Comparison of ENCODE assay signal across 8 mouse cellular contexts in genomic region chr10:71284511-71285125, GRCm38 (mm10). TPM values are rescaled to one million over a fixed set of nuclear protein-coding genes. Genes with fewer than 3 reads are reported as not detected.
A peak's percentile ranks its signal among the peaks of the same experiment; 100 is the strongest.
DNase-seq lines count a peak whose midpoint lies in the region; ATAC-seq and TF ChIP-seq lines count a peak whose summit lies in the region.

No protein-coding gene starts in this region.

- WGBS in intestine, embryonic 14.5 days: under 1% methylated on average over 41 of the region's 41 CpGs
- WGBS in midbrain, embryonic 10.5 days: under 1% methylated on average over 41 of the region's 41 CpGs

- no peaks in the 10 kb centered on the region for H3K9me3 ChIP-seq in intestine, embryonic 14.5 days (ENCODE audit: control insufficient read depth, low read length)
- no peaks in the 10 kb centered on the region for H3K9me3 ChIP-seq in midbrain, embryonic 10.5 days (replicated peaks)

- H3K27ac ChIP-seq in gastrocnemius, adult 2 months: peak overlapping the region; percentile 97
- peak overlapping the region; percentile 33; the same call in 1 of the 2 replicates for H3K27ac ChIP-seq in intestine, embryonic 14.5 days (ENCODE audit: low read depth)
- H3K27ac ChIP-seq in midbrain, embryonic 10.5 days (replicated peaks): peak overlapping the region; percentile 93

- intact Hi-C loops in gastrocnemius, adult 2 months (cut with DNase I): loop anchor here (5.0 kb wide), 1 partner anchor 47 kb away; the partner anchor contains the start of gene Tfam

- H3K4me3 ChIP-seq in gastrocnemius, adult 2 months: peak overlapping the region; percentile 80
- H3K4me3 ChIP-seq in intestine, embryonic 14.5 days (ENCODE audit: low read depth, low read length): peak overlapping the region; percentile 94
- peak overlapping the region; percentile 69 for H3K4me3 ChIP-seq in midbrain, embryonic 10.5 days

- H3K27me3 ChIP-seq in intestine, embryonic 14.5 days (replicated peaks; ENCODE audit: control insufficient read depth, insufficient read depth, low read length): no peaks in the 10 kb centered on the region
- peaks cover 18% of the 10 kb centered on the region for H3K27me3 ChIP-seq in midbrain, embryonic 10.5 days (ENCODE audit: low read depth, poor library complexity, severe bottlenecking)

- peak; percentile 87 for ATAC-seq in intestine, embryonic 14.5 days (replicated peaks; ENCODE audit: low FRiP score, low TSS enrichment, low read depth)
- ATAC-seq in monocyte, adult 5-6 weeks (replicated peaks; ENCODE audit: insufficient number of reproducible peaks, low FRiP score, low TSS enrichment, poor library complexity, severe bottlenecking): no peak; the same call in 1 of the 2 replicates

- peak overlapping the region; percentile 91 for H3K9ac ChIP-seq in intestine, embryonic 14.5 days (ENCODE audit: low read length)

- TF ChIP-seq CTCF in gastrocnemius, adult 2 months (IDR thresholded peaks at IDR 0.05): no peak

- H3K4me1 ChIP-seq in intestine, embryonic 14.5 days (replicated peaks; ENCODE audit: control insufficient read depth, insufficient read depth, low read length): peaks cover 16% of the 10 kb centered on the region
- H3K4me1 ChIP-seq in midbrain, embryonic 10.5 days: peaks cover 31% of the 10 kb centered on the region

- H3K4me2 ChIP-seq in intestine, embryonic 14.5 days (ENCODE audit: low read length): peak overlapping the region; percentile 67

- H3K36me3 ChIP-seq in intestine, embryonic 14.5 days (ENCODE audit: control insufficient read depth, insufficient read depth, low read length): peaks cover 5% of the 10 kb centered on the region; the same call in 1 of the 2 replicates
- H3K36me3 ChIP-seq in midbrain, embryonic 10.5 days: peaks cover 19% of the 10 kb centered on the region

- DNase-seq in cerebellum, adult 8-10 months: peak; percentile 36
- no peak for DNase-seq in cerebellum, postnatal 36 days
- DNase-seq in thymus, postnatal 0 days (ENCODE audit: low spot score): peak; percentile 39
- DNase-seq in thymus, adult 18-20 months: no peak
- peak; percentile 84 for DNase-seq in gastrocnemius, adult 2 months
- DNase-seq in intestine, embryonic 14.5 days (ENCODE audit: low spot score): peak; percentile 91
- DNase-seq in midbrain, embryonic 10.5 days (ENCODE audit: low spot score): peak; percentile 71

RNA-seq across cellular contexts. Expression of gene Ube2d1, which starts 0.4 kb away (rescaled TPM):
- polyA plus RNA-seq in thymus, postnatal 0 days (2015; fragmentation: Nextera tagmentation; extraction: Ambion mirVana): 36.9 and 44.3 TPM in 2 replicates
- 100 to 1,000 TPM; 162 to 211 TPM for total RNA-seq in gastrocnemius, adult 2 months (2021)
- polyA plus RNA-seq in intestine, embryonic 14.5 days (2014; fragmentation: Nextera tagmentation; extraction: Ambion mirVana): 75.8 and 87.0 TPM in 2 replicates
- polyA plus RNA-seq in midbrain, embryonic 10.5 days (2016; fragmentation: Nextera tagmentation; extraction: Ambion mirVana): 100 and 117 TPM in 2 replicates
- total RNA-seq in monocyte, adult 5-6 weeks (2017): 19.4 to 37.4 TPM (median 31.1 TPM) in 3 replicates

RNA-seq across cellular contexts. Expression of gene Tfam, which starts 46.5 kb away (rescaled TPM):
- 110 and 116 TPM in 2 replicates for polyA plus RNA-seq in thymus, postnatal 0 days (2015; fragmentation: Nextera tagmentation; extraction: Ambion mirVana)
- total RNA-seq in gastrocnemius, adult 2 months (2021): 10 to 100 TPM; 44.5 to 55.6 TPM
- 74.2 and 85.2 TPM in 2 replicates for polyA plus RNA-seq in intestine, embryonic 14.5 days (2014; fragmentation: Nextera tagmentation; extraction: Ambion mirVana)
- polyA plus RNA-seq in midbrain, embryonic 10.5 days (2016; fragmentation: Nextera tagmentation; extraction: Ambion mirVana): 74.9 and 85.2 TPM in 2 replicates
- 75.9 to 134 TPM (median 89.0 TPM) in 3 replicates for total RNA-seq in monocyte, adult 5-6 weeks (2017)

Comparison
In these comparisons a context has a peak if more than half of its experiments do, and no peak if none do; other contexts are left out.
1. DNase-seq: peak in cerebellum, adult 8-10 months (single experiment), thymus, postnatal 0 days (single experiment), gastrocnemius, adult 2 months (single experiment), intestine, embryonic 14.5 days (single experiment) and midbrain, embryonic 10.5 days (single experiment); none in cerebellum, postnatal 36 days (0 of 2) and thymus, adult 18-20 months (0 of 2).
2. H3K27ac ChIP-seq: peak in every context shown above with its lines; median percentile 97 in gastrocnemius, adult 2 months; 93 in midbrain, embryonic 10.5 days; 33 in intestine, embryonic 14.5 days.
3. Peak in every context shown above with its lines, with median percentiles within 50 percentile points of each other: H3K4me3 ChIP-seq.